Mouse (Mus musculus) erythroblast, embryonic 14.5 days (primary cell): ENCODE measurements at regions not wholly inside any gene's neighbourhood (a gene's known extent, or its start where the extent isn't known, plus 50 kb on each side); places are given as distances from the start of the nearest gene placed in this dataset.

Source experiments
- GATA1 ChIP-seq: IDR thresholded peaks from 2 replicates; pipeline ENCODE4 v1.6.1; 2012; ENCODE audit warnings: low read length, inconsistent platforms, mixed read lengths
- TAL1 ChIP-seq: IDR thresholded peaks from 3 replicates; pipeline ENCODE4 v1.6.1; 2012; ENCODE audit warnings: low read length, inconsistent platforms, mixed read lengths

DNA sequence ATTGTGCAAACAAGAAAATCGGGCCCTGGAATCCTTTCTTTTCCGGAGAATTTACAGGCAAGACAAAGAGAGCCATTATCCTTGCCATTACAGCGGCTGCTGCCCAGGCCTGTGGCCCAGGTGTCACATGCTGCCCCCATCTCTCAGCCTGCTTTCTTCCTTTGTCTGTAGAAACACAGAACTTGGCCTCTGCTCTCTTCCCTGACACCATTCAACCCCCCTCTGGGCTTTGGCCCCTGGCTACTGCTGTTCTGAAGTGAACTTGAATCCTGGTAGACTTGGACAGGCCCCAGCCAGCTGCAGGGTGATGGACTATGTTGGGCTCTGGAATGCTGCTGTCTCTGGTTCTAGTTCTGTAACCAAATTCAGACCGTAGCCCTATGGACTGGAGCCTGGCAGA is 299.3 kb downstream of the Gm49356 start:
- TF ChIP-seq GATA1 (no peak), TAL1 (no peak)
